Mouse (Mus musculus) CD4-positive, CD25-positive, alpha-beta regulatory T cell, adult 4 months (primary cell): ENCODE measurements around the gene Ctdspl2. TPM values are rescaled to one million over a fixed set of nuclear protein-coding genes. Genes with fewer than 3 reads are reported as not detected.
A peak's percentile ranks its signal among the peaks of the same experiment; 100 is the strongest.
"Not testable (repeated sequence)": the region's sequence is repeated elsewhere in the genome, so short reads cannot be mapped to it uniquely, and the experiment has no call there.

Experiments used
- ATAC-seq: one replicate; pipeline ENCODE4 v1.8.0; 2017
- polyA plus RNA-seq, 2 experiments: library from polyadenylated mRNA; unstranded; fragments of 100-300 nt; shearing (Covaris generic); gene quantifications; one replicate each; pipeline ENCODE4 v1.2.1; 2017

The Ctdspl2 gene
- polyA plus RNA-seq: 10 to 100 TPM; 58.8 to 78.8 TPM

- peak; percentile 92 for ATAC-seq
Measured at GRCm38 (mm10) chr2:121955765-121956223, at the start of gene Ctdspl2, which contains the start of gene Mageb3. TSS of gene Ctdspl2 (plus strand) at chr2:121956001. TSS of gene Mageb3 (minus strand) at chr2:121956092.

- no peak for ATAC-seq
Measured at GRCm38 (mm10) chr2:121909975-121910374, 45.8 kb upstream of the Ctdspl2 start.

GRCm38 (mm10) chr2:121916047-121916970 lies 39.5 kb upstream of the Ctdspl2 start:
- no peak for ATAC-seq

GRCm38 (mm10) chr2:121937624-121938023 lies 18.2 kb upstream of the Ctdspl2 start:
- ATAC-seq: not testable (repeated sequence)

- no peak for ATAC-seq
Measured at GRCm38 (mm10) chr2:121943364-121943763, 12.4 kb upstream of the Ctdspl2 start.

GRCm38 (mm10) chr2:121954971-121955656 lies 687 bp upstream of the Ctdspl2 start:
- ATAC-seq: no peak

- ATAC-seq: peak; percentile 74
Measured at GRCm38 (mm10) chr2:121956224-121957018, 620 bp downstream of the Ctdspl2 start.

GRCm38 (mm10) chr2:121957216-121957792 lies 1.5 kb downstream of the Ctdspl2 start:
- ATAC-seq: peak; percentile 9

- no peak for ATAC-seq
Measured at GRCm38 (mm10) chr2:121995738-121996137, 39.9 kb downstream of the Ctdspl2 start.

- no peak for ATAC-seq
Measured at GRCm38 (mm10) chr2:122008832-122009231, 53.0 kb downstream of the Ctdspl2 start.

GRCm38 (mm10) chr2:122011441-122011840 lies 55.6 kb downstream of the Ctdspl2 start:
- ATAC-seq: no peak

GRCm38 (mm10) chr2:122018705-122019104 lies 62.9 kb downstream of the Ctdspl2 start:
- ATAC-seq: no peak

GRCm38 (mm10) chr2:122022284-122022683 lies 66.5 kb downstream of the Ctdspl2 start:
- peak; percentile 77 for ATAC-seq

- not testable (repeated sequence) for ATAC-seq
Measured at GRCm38 (mm10) chr2:122027091-122027490, 71.3 kb downstream of the Ctdspl2 start.

GRCm38 (mm10) chr2:122027862-122028755 lies 72.3 kb downstream of the Ctdspl2 start, which contains the start of gene Eif3j1:
TSS of gene Eif3j1 (plus strand) at chr2:122028546.
- peak; percentile 94 for ATAC-seq

- no peak for ATAC-seq
Measured at GRCm38 (mm10) chr2:122028756-122029700, 73.2 kb downstream of the Ctdspl2 start.

GRCm38 (mm10) chr2:122031970-122032369 lies 76.2 kb downstream of the Ctdspl2 start:
- no peak for ATAC-seq

- no peak for ATAC-seq
Measured at GRCm38 (mm10) chr2:122036064-122036463, 80.3 kb downstream of the Ctdspl2 start.

- no peak for ATAC-seq
Measured at GRCm38 (mm10) chr2:122043926-122044325, 88.1 kb downstream of the Ctdspl2 start.
